Mouse (Mus musculus) ovary, adult 18-20 months (tissue): ENCODE results near the gene Vmn1r74.
"Not testable (repeated sequence)": the region's sequence is repeated elsewhere in the genome, so short reads cannot be mapped to it uniquely, and the experiment has no call there.

Source experiments
- DNase-seq: peaks from one replicate; pipeline ENCODE4 v3.0.0; 2022; ENCODE audit warnings: low spot score, mixed read lengths

The Vmn1r74 gene

GRCm38 (mm10) chr7:11833680-11834079 lies at the start of gene Vmn1r74:
Gene Vmn1r74, plus strand, starts transcription at chr7:11833980.
- no peak for DNase-seq

DNA sequence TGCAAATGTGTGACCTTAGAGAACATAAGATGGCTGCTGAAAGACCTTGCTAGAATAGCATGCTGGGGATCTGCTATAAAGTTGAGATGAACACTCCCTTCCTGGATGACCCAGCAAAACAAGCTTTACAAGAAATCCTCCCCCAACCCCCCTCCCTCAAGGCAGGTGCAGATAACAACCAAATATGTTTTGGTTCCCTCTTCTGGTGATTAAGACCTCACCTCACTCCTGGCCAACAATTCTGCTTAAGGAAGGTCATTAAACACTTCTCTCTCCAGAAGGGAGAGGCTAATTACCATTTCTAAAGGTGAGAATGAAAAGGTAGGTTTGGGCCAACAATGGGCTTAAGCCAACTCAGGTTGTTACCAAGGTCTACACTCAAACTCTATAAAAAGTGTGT lies 20.0 kb upstream of the Vmn1r74 start:
- no peak for DNase-seq

GRCm38 (mm10) chr7:11822166-11822565 lies 11.6 kb upstream of the Vmn1r74 start:
- no peak for DNase-seq

- DNase-seq = not testable (repeated sequence)
Observed at GRCm38 (mm10) chr7:11823246-11823645, 10.5 kb upstream of the Vmn1r74 start.

GRCm38 (mm10) chr7:11874330-11874729 lies 40.5 kb downstream of the Vmn1r74 start, which contains the start of gene Vmn1r75:
Gene Vmn1r75, plus strand, starts transcription at chr7:11874630.
- no peak for DNase-seq
